1 mouse cellular context compared by ENCODE assay signal in the genomic region with DNA sequence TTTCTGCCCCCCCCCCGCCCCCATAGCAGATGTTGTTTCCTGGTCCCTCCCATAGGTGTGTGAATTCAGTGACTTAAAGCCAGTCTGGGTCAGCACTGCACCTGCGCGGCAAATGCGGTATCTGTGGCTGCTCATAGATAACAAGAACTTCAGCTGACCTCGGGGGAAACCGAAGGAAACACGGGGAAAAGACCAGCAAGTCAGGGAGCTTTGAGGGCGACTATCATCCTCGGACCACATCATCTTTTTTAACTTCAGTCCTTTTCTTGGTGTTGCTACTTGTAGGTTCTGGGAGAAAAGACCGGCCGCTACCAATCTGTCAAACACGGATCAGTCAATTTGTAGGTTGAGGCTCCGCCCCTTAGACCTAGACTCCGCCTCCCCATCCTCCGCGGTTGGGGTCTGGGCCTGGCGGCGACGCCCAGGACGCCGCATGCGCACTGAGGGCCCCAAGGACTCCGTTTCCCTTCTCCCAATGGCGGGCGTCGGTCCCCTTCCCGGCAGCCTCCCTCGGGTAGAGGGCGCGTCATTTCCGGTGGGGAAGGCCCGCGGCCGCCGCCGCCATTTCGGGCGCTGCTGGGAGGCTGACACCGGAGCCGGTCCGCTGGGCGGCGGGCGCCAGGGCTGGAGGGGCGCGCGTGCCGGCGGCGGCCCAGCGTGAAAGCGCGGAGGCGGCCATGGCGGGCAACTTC.
A peak's percentile ranks its signal among the peaks of the same experiment; 100 is the strongest.
TF ChIP-seq lines count a peak whose summit lies in the region.

A gene (plus strand): TSS at position 513 of the 692 bp plus-strand sequence.

TF ChIP-seq in CH12.LX, 34 proteins besides CTCF, POLR2A, EP300 and RAD21 (continued from another document):
- peak; percentile 83 for TF ChIP-seq TCF12 (IDR thresholded peaks at IDR 0.05; ENCODE audit: low read depth, low read length)
- TF ChIP-seq UBTF (IDR thresholded peaks at IDR 0.05; ENCODE audit: low read depth, low read length), result no peak
- TF ChIP-seq ZMIZ1 (IDR thresholded peaks at IDR 0.05; ENCODE audit: low read depth, low read length), result peak; percentile 92
- TF ChIP-seq HCFC1 (IDR thresholded peaks at IDR 0.05; ENCODE audit: low read depth, low read length), result peak; percentile 95
- TF ChIP-seq TBP (conservative IDR thresholded peaks at IDR 0.05; ENCODE audit: low read depth, low read length), result peak; percentile 57; the same call in 1 of the 2 replicates
- TF ChIP-seq ZKSCAN1 (IDR thresholded peaks at IDR 0.05; ENCODE audit: borderline replicate concordance, low read depth, low read length), result no peak
- no peak for TF ChIP-seq CHD2 (IDR thresholded peaks at IDR 0.05; ENCODE audit: low read length)
- no peak for TF ChIP-seq ZC3H11A (IDR thresholded peaks at IDR 0.05; ENCODE audit: low read depth, low read length)
- TF ChIP-seq SMC3 (IDR thresholded peaks at IDR 0.05; ENCODE audit: low read depth, low read length), result no peak
- TF ChIP-seq USF2 (conservative IDR thresholded peaks at IDR 0.05; ENCODE audit: low read depth, low read length), result no peak
- TF ChIP-seq E2F4 (IDR thresholded peaks at IDR 0.05; ENCODE audit: insufficient replicate concordance, low read depth, low read length), result no peak
- TF ChIP-seq MAFK (IDR thresholded peaks at IDR 0.05; ENCODE audit: insufficient replicate concordance, low read length), result no peak
- TF ChIP-seq CHD1 (IDR thresholded peaks at IDR 0.05; ENCODE audit: low read depth, low read length), result 0 out of 2 replicates have a peak, but pooled peaks have one; percentile 7
- peak; percentile 40 for TF ChIP-seq SIN3A (IDR thresholded peaks at IDR 0.05; ENCODE audit: low read length)
- no peak for TF ChIP-seq MEF2A (IDR thresholded peaks at IDR 0.05; ENCODE audit: borderline replicate concordance, low read depth, low read length)
- peak; percentile 1; the same call in 1 of the 2 replicates for TF ChIP-seq MAZ (IDR thresholded peaks at IDR 0.05; ENCODE audit: low read depth, low read length)
- peak; percentile 48 for TF ChIP-seq BHLHE40 (IDR thresholded peaks at IDR 0.05; ENCODE audit: low read depth, low read length)
- peak; percentile 46 for TF ChIP-seq IRF4 (IDR thresholded peaks at IDR 0.05; ENCODE audit: low read depth, low read length)
- no peak for TF ChIP-seq JUN (IDR thresholded peaks at IDR 0.05; ENCODE audit: insufficient read depth, low read depth, low read length)
- 0 out of 2 replicates have a peak, but pooled peaks have one; percentile 31 for TF ChIP-seq MAX (IDR thresholded peaks at IDR 0.05; ENCODE audit: low read length)
- peak; percentile 98 for TF ChIP-seq NELFE (IDR thresholded peaks at IDR 0.05; ENCODE audit: low read depth, low read length)
- no peak for TF ChIP-seq USF1 (IDR thresholded peaks at IDR 0.05; ENCODE audit: low read depth, low read length)
- no peak; the same call in none of the 2 replicates for TF ChIP-seq ETS1 (conservative IDR thresholded peaks at IDR 0.05; ENCODE audit: low read depth, low read length)
- TF ChIP-seq MXI1 (IDR thresholded peaks at IDR 0.05; ENCODE audit: low read depth, low read length), result peak; percentile 74
- no peak for TF ChIP-seq MYC (IDR thresholded peaks at IDR 0.05; ENCODE audit: low read depth, low read length)
- TF ChIP-seq JUND (conservative IDR thresholded peaks at IDR 0.05; ENCODE audit: low read depth, low read length), result no peak
- peak; percentile 87 for TF ChIP-seq NRF1 (IDR thresholded peaks at IDR 0.05; ENCODE audit: low read depth, low read length)
- peak; percentile 89; the same call in 1 of the 2 replicates for TF ChIP-seq KAT2A (IDR thresholded peaks at IDR 0.05; ENCODE audit: insufficient replicate concordance, low read length)
- no peak; the same call in 1 of the 2 replicates for TF ChIP-seq RCOR1 (conservative IDR thresholded peaks at IDR 0.05; ENCODE audit: low read depth, low read length)
